Mouse (Mus musculus) CH12.LX (cell line): ENCODE results near the gene Gna11. TPM values are rescaled to one million over a fixed set of nuclear protein-coding genes. Genes with fewer than 3 reads are reported as not detected.
A peak's percentile ranks its signal among the peaks of the same experiment; 100 is the strongest.

ENCODE experiments used
- DNase-seq: peaks from one replicate; pipeline ENCODE4 v3.0.0-alpha.2; 2013; ENCODE audit errors: extremely low read depth
- H3K27ac ChIP-seq: 2 replicates; pipeline ENCODE4 v1.5.1; 2012; ENCODE audit warnings: low read depth, mild to moderate bottlenecking, control low read depth, moderate library complexity; ENCODE audit not compliant: insufficient read depth
- H3K27me3 ChIP-seq: replicated peaks from 2 replicates; pipeline ENCODE3; 2012; ENCODE audit warnings: inconsistent platforms
- H3K36me3 ChIP-seq, 2 experiments: replicated peaks in 1 of 2; 2 replicates each; pipeline versions ENCODE3 to v1.6.1; 2012; ENCODE audit warnings: inconsistent platforms in 1 of 2, low read length in 1 of 2, mild to moderate bottlenecking in 1 of 2, mixed read lengths in 1 of 2, moderate library complexity in 1 of 2; ENCODE audit not compliant: control insufficient read depth in 1 of 2, insufficient read depth in 1 of 2
- H3K4me1 ChIP-seq, 2 experiments: 2 replicates each; pipeline ENCODE4 v1.6.1; 2012; ENCODE audit warnings: inconsistent platforms in 1 of 2, moderate library complexity in 1 of 2; ENCODE audit not compliant: insufficient read depth in 2 of 2, control insufficient read depth in 1 of 2
- H3K4me2 ChIP-seq: 2 replicates; pipeline ENCODE4 v1.6.1; 2012; ENCODE audit warnings: low read depth, mild to moderate bottlenecking, control low read depth; ENCODE audit not compliant: poor library complexity, insufficient read depth, severe bottlenecking
- H3K4me3 ChIP-seq, 3 experiments: fragments of 150-350 bp in 1 of 3; sonication (generic) in 1 of 3; replicated peaks in 1 of 3; 2 replicates each; pipeline versions ENCODE3 to v1.5.1; 2011 to 2012; ENCODE audit warnings: low read depth in 2 of 3, low read length in 2 of 3, mild to moderate bottlenecking in 2 of 3, moderate library complexity in 2 of 3, control low read depth in 1 of 3, improper control_type of control experiment in 1 of 3, inconsistent platforms in 1 of 3, mixed read lengths in 1 of 3; ENCODE audit not compliant: poor library complexity in 1 of 3
- H3K79me2 ChIP-seq: replicated peaks from 2 replicates; pipeline ENCODE4 v1.6.1; 2012; ENCODE audit warnings: mild to moderate bottlenecking, moderate library complexity; ENCODE audit not compliant: control insufficient read depth, poor library complexity, insufficient read depth, severe bottlenecking; ENCODE audit errors: extremely low read depth
- H3K9ac ChIP-seq: 2 replicates; pipeline ENCODE4 v1.6.1; 2012; ENCODE audit warnings: low read depth, mild to moderate bottlenecking, control low read depth, moderate library complexity; ENCODE audit not compliant: insufficient read depth
- H3K9me3 ChIP-seq: replicated peaks from 2 replicates; pipeline ENCODE3; 2012; ENCODE audit warnings: low read length, inconsistent platforms, mixed read lengths
- BHLHE40 ChIP-seq: IDR thresholded peaks from 2 replicates; pipeline ENCODE4 v1.6.1; 2011; ENCODE audit warnings: mild to moderate bottlenecking, low read depth, low read length, improper control_type of control experiment
- CHD1 ChIP-seq: IDR thresholded peaks from 2 replicates; pipeline ENCODE4 v1.6.1; 2012; ENCODE audit warnings: low read depth, low read length, improper control_type of control experiment, inconsistent platforms
- CHD2 ChIP-seq: IDR thresholded peaks from 2 replicates; pipeline ENCODE4 v1.6.1; 2011; ENCODE audit warnings: low read length, improper control_type of control experiment
- CTCF ChIP-seq, 2 experiments: IDR thresholded peaks in 1 of 2; conservative IDR thresholded peaks in 1 of 2; 2 replicates each; pipeline ENCODE4 v1.5.1; 2011 to 2012; ENCODE audit warnings: low read depth in 2 of 2, low read length in 2 of 2, improper control_type of control experiment in 1 of 2, inconsistent platforms in 1 of 2, mild to moderate bottlenecking in 1 of 2, moderate library complexity in 1 of 2
- E2F4 ChIP-seq: IDR thresholded peaks from 2 replicates; pipeline ENCODE4 v1.6.1; 2011; ENCODE audit warnings: low read depth, low read length, improper control_type of control experiment; ENCODE audit not compliant: insufficient replicate concordance
- ELF1 ChIP-seq: IDR thresholded peaks from 2 replicates; pipeline ENCODE4 v1.6.1; 2014; ENCODE audit warnings: low read depth, mild to moderate bottlenecking, inconsistent platforms, low read length, improper control_type of control experiment
- EP300 ChIP-seq: IDR thresholded peaks from 2 replicates; pipeline ENCODE4 v1.6.1; 2011; ENCODE audit warnings: low read length, improper control_type of control experiment
- ETS1 ChIP-seq: conservative IDR thresholded peaks from 2 replicates; pipeline ENCODE4 v1.6.1; 2012; ENCODE audit warnings: low read depth, mild to moderate bottlenecking, inconsistent platforms, low read length, improper control_type of control experiment, moderate library complexity
- GABPA ChIP-seq: IDR thresholded peaks from 2 replicates; pipeline ENCODE4 v1.6.1; 2012; ENCODE audit warnings: low read depth, low read length, improper control_type of control experiment, inconsistent platforms; ENCODE audit not compliant: insufficient replicate concordance
- HCFC1 ChIP-seq: IDR thresholded peaks from 2 replicates; pipeline ENCODE4 v1.6.1; 2012; ENCODE audit warnings: low read depth, mild to moderate bottlenecking, inconsistent platforms, low read length, improper control_type of control experiment
- IRF4 ChIP-seq: IDR thresholded peaks from 2 replicates; pipeline ENCODE4 v1.6.1; 2014; ENCODE audit warnings: low read depth, mild to moderate bottlenecking, inconsistent platforms, low read length, improper control_type of control experiment
- JUN ChIP-seq: IDR thresholded peaks from 2 replicates; pipeline ENCODE4 v1.6.1; 2011; ENCODE audit warnings: low read depth, mild to moderate bottlenecking, low read length, improper control_type of control experiment, moderate library complexity; ENCODE audit not compliant: insufficient read depth
- JUND ChIP-seq: conservative IDR thresholded peaks from 2 replicates; pipeline ENCODE4 v1.6.1; 2011; ENCODE audit warnings: low read depth, low read length, improper control_type of control experiment
- KAT2A ChIP-seq: IDR thresholded peaks from 2 replicates; pipeline ENCODE4 v1.6.1; 2012; ENCODE audit warnings: low read length, improper control_type of control experiment, inconsistent platforms; ENCODE audit not compliant: insufficient replicate concordance
- MAFK ChIP-seq: IDR thresholded peaks from 2 replicates; pipeline ENCODE4 v1.6.1; 2011; ENCODE audit warnings: low read length, improper control_type of control experiment; ENCODE audit not compliant: insufficient replicate concordance
- MAX ChIP-seq: IDR thresholded peaks from 2 replicates; pipeline ENCODE4 v1.6.1; 2011; ENCODE audit warnings: low read length, improper control_type of control experiment
- MXI1 ChIP-seq: IDR thresholded peaks from 2 replicates; pipeline ENCODE4 v1.6.1; 2011; ENCODE audit warnings: mild to moderate bottlenecking, low read depth, low read length, improper control_type of control experiment
- NELFE ChIP-seq: IDR thresholded peaks from 2 replicates; pipeline ENCODE4 v1.6.1; 2011; ENCODE audit warnings: low read depth, low read length, improper control_type of control experiment
- NRF1 ChIP-seq: IDR thresholded peaks from 2 replicates; pipeline ENCODE4 v1.6.1; 2014; ENCODE audit warnings: low read depth, mild to moderate bottlenecking, inconsistent platforms, low read length, improper control_type of control experiment, moderate library complexity
- POLR2A ChIP-seq: IDR thresholded peaks from 2 replicates; pipeline ENCODE4 v1.6.1; 2011; ENCODE audit warnings: low read depth, mild to moderate bottlenecking, improper control_type of control experiment, low read length
- POLR2AphosphoS2 ChIP-seq: IDR thresholded peaks from 2 replicates; pipeline ENCODE4 v1.6.1; 2011; ENCODE audit warnings: low read depth, low read length, improper control_type of control experiment
- RAD21 ChIP-seq: IDR thresholded peaks from 2 replicates; pipeline ENCODE4 v1.6.1; 2011; ENCODE audit warnings: low read depth, mild to moderate bottlenecking, low read length, improper control_type of control experiment, moderate library complexity
- SIN3A ChIP-seq: IDR thresholded peaks from 2 replicates; pipeline ENCODE4 v1.6.1; 2012; ENCODE audit warnings: low read length, improper control_type of control experiment, inconsistent platforms
- SMC3 ChIP-seq: IDR thresholded peaks from 2 replicates; pipeline ENCODE4 v1.6.1; 2011; ENCODE audit warnings: low read depth, low read length, improper control_type of control experiment
- TBP ChIP-seq: conservative IDR thresholded peaks from 2 replicates; pipeline ENCODE4 v1.6.1; 2011; ENCODE audit warnings: low read depth, low read length, improper control_type of control experiment
- TCF12 ChIP-seq: IDR thresholded peaks from 2 replicates; pipeline ENCODE4 v1.6.1; 2014; ENCODE audit warnings: low read depth, mild to moderate bottlenecking, inconsistent platforms, low read length, improper control_type of control experiment
- UBTF ChIP-seq: IDR thresholded peaks from 2 replicates; pipeline ENCODE4 v1.6.1; 2012; ENCODE audit warnings: low read depth, mild to moderate bottlenecking, inconsistent platforms, low read length, improper control_type of control experiment, moderate library complexity
- USF2 ChIP-seq: conservative IDR thresholded peaks from 2 replicates; pipeline ENCODE4 v1.6.1; 2011; ENCODE audit warnings: low read depth, low read length, improper control_type of control experiment
- ZC3H11A ChIP-seq: IDR thresholded peaks from 2 replicates; pipeline ENCODE4 v1.6.1; 2012; ENCODE audit warnings: low read depth, mild to moderate bottlenecking, inconsistent platforms, low read length, improper control_type of control experiment
- ZKSCAN1 ChIP-seq: IDR thresholded peaks from 2 replicates; pipeline ENCODE4 v1.6.1; 2012; ENCODE audit warnings: low read depth, inconsistent platforms, low read length, improper control_type of control experiment, borderline replicate concordance
- ZNF384 ChIP-seq: IDR thresholded peaks from 2 replicates; pipeline ENCODE4 v1.6.1; 2012; ENCODE audit warnings: low read depth, low read length, improper control_type of control experiment, inconsistent platforms
- dilution Hi-C: fragments of 300-500 bp; cut with MboI; formaldehyde crosslinking; loops from 2 replicates; pipeline ENCODE4 v1.14.3; 2020; ENCODE audit warnings: low sequenced_read_pairs; ENCODE audit not compliant: extremely low pct_unique_long_range_greater_than_20kb, extremely low pct_ligation_motif_present
- in situ Hi-C: fragments of 300-500 bp; cut with MboI; formaldehyde crosslinking; loops from 3 replicates; pipeline ENCODE4 v1.14.3; 2019; ENCODE audit warnings: low sequenced_read_pairs, low pct_ligation_motif_present, low pct_unique_long_range_greater_than_20kb, mixed read lengths
- polyA plus RNA-seq: library from polyadenylated mRNA; unstranded; fragments of >175 nt; gene quantifications from 2 replicates; pipeline ENCODE4 v1.2.1, GENCODE M21; 2012; ENCODE audit warnings: low read depth; ENCODE audit not compliant: insufficient read length
- total RNA-seq, 2 experiments: library from RNA; depleted of rRNA; stranded (reverse); fragments of 300-350 nt in 1 of 2; fragments of >200 nt in 1 of 2; gene quantifications; 2 replicates each; pipeline ENCODE4 v1.2.3; 2012 to 2014

Gna11 gene
- total and polyA plus RNA-seq, 3 experiments, result 4.3 to 8.7 (median 7.2) TPM

DNA sequence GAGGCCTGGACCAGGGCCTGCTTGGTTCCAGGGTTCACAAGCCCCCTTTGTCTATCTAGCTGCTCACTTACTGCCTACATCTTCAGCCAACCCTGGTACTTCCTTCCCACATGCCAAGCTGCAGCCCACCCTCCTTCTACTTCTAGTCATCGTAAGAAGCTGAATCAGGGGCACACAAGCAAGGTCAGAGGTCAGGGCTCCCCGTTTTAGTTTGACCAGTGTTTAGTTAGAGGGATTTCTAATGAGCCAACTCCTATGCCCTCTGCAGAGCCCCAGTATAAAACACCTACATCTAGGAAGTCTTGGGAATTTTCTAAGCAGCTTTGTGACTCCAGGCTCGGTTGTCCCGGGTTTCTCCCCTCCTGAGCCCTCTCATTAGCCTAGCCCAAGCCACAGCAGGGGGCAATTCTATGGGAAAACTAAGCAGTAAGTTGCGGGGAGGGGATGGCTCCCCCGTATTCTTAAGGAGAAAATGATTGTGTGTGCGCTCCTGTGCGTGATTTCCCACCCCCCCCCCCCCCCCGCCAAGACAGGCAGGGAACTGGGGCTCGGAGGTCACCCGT, 25.3 kb upstream of the Gna11 start:
- Histone ChIP-seq H3K36me3 (peaks cover 5 to 10% of the 10 kb centered on the region in 2 experiments), H3K27ac (no peak overlapping the region), H3K27me3 (peaks cover 96% of the 10 kb centered on the region), H3K9ac (peak overlapping the region; percentile 35; the same call in 1 of the 2 replicates), H3K4me2 (peak overlapping the region; percentile 94), H3K9me3 (peaks cover 7% of the 10 kb centered on the region), H3K4me1 (peaks cover 0 to 9% of the 10 kb centered on the region in 2 experiments; a peak in 2 of 4 replicates), H3K79me2 (no peaks in the 10 kb centered on the region), H3K4me3 (peak overlapping the region in 1 of 3 experiments; percentile 61)
- dilution Hi-C loops (no loop called here), in situ Hi-C loops (no loop called here)
- TF ChIP-seq ETS1 (no peak), JUND (no peak), ZNF384 (no peak), CHD2 (no peak), MAFK (no peak), ZKSCAN1 (no peak), NELFE (no peak), NRF1 (no peak), UBTF (no peak), CTCF (conservative IDR thresholded peaks at IDR 0.05 in 1 of 2, IDR thresholded peaks at IDR 0.05 in 1 of 2; ENCODE audit: low read depth in 2 of 2, low read length in 2 of 2) (no peak), KAT2A (no peak), TCF12 (no peak), SIN3A (no peak), EP300 (no peak), ZC3H11A (no peak), MAX (no peak), CHD1 (no peak), USF2 (no peak), IRF4 (no peak)
- DNase-seq, result no peak

DNA sequence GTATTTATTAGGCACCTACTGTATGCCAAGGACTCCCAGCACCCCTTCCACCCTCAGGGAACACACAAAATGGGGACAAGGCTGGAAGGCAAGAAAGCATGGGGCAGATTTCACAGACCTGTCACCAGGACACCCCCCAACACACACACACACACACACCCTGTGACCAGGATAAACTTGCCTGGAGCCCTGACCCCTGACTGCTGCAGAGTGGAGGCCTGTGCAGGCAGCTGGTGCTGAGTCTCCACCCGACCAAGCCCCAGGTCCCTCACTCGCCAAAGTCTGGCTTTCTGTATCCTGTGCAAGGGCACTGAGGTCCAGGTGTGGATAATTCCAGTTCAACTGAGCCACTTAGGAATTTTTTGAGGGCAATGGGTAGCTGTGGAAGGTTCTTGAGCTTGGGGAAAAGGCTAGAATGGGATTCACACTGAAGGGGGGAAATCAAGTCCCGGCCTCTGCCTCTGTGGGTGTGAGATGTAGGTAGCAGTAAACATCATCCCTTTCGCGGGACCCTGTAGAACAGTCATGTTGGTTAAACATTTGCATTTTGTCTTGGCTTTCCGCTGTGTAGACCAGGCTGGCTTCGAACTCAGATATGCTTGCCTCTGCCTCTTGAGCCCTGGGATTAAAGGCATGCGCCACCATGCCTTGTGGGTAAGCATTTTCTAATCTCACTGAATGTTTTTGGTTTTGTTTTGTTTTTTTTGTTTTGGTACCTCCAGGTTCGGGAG, 24.7 kb upstream of the Gna11 start:
- Histone ChIP-seq H3K4me2 (no peak overlapping the region), H3K36me3 (peaks cover 8 to 16% of the 10 kb centered on the region in 2 experiments), H3K27ac (no peak overlapping the region), H3K79me2 (no peaks in the 10 kb centered on the region), H3K27me3 (peaks cover 96% of the 10 kb centered on the region), H3K9ac (no peak overlapping the region), H3K4me3 (no peak overlapping the region), H3K9me3 (peaks cover 7% of the 10 kb centered on the region), H3K4me1 (peaks cover 0 to 9% of the 10 kb centered on the region in 2 experiments; a peak in 2 of 4 replicates)
- in situ Hi-C loops, result no loop called here
- dilution Hi-C loops, result no loop called here
- DNase-seq, result no peak
- TF ChIP-seq POLR2AphosphoS2 (no peak), RAD21 (no peak), MXI1 (no peak), TCF12 (no peak), GABPA (no peak), HCFC1 (no peak), ZC3H11A (no peak), JUN (no peak), CHD1 (no peak), BHLHE40 (no peak), E2F4 (no peak), EP300 (no peak), ETS1 (no peak), TBP (no peak), ELF1 (no peak), SMC3 (no peak), UBTF (no peak), POLR2A (no peak)
